Mouse (Mus musculus) kidney, adult 2 months (tissue): ENCODE measurements around the gene Pld2.

Experiments used
- CTCF ChIP-seq: fragments of 200-500 bp; conservative IDR thresholded peaks from 2 replicates; pipeline ENCODE4 v1.5.1; 2011; ENCODE audit warnings: low read depth, mild to moderate bottlenecking, control low read depth, low read length, moderate library complexity, mixed read lengths; ENCODE audit not compliant: insufficient read depth, insufficient read length
- POLR2A ChIP-seq: fragments of 200-500 bp; IDR thresholded peaks from one replicate; pipeline ENCODE4 v1.6.1; 2011; ENCODE audit warnings: low read depth, low read length, control low read depth

DNA sequence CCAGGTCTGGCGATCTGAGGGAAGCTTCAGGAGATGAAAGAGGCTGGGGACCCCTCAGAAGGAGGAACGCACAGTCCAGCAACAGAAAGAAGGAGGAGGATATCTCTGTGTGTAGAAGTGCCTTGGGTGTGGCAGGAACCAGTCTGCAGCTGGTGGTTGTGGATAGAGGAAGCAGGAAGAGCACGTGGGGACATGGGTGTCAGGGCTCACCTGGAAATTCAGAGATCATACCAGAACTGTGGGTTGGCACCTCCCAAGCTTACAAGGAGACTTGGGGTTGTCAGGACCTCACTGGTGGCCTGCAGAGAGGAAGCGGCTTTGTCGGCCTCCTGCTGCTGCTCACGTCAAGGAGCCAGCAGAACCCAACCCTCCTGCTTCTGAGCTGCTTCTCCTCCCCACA lies 57.4 kb downstream of the Pld2 start:
- TF ChIP-seq POLR2A (no peak), CTCF (no peak)
